Mouse (Mus musculus) ES-Bruce4 (cell line): ENCODE measurements around the gene Rimbp2. TPM values are rescaled to one million over a fixed set of nuclear protein-coding genes. Genes with fewer than 3 reads are reported as not detected.

Source experiments
- H3K27ac ChIP-seq: 2 replicates; pipeline ENCODE4 v1.5.1; 2012; ENCODE audit warnings: low read length, inconsistent platforms; ENCODE audit not compliant: insufficient read depth
- H3K27me3 ChIP-seq: 2 replicates; pipeline ENCODE4 v1.6.1; 2012; ENCODE audit warnings: mild to moderate bottlenecking, low read length, inconsistent platforms; ENCODE audit not compliant: control insufficient read depth, poor library complexity, insufficient read depth, severe bottlenecking
- H3K36me3 ChIP-seq: 2 replicates; pipeline ENCODE4 v1.6.1; 2012; ENCODE audit warnings: inconsistent platforms, mild to moderate bottlenecking, low read length, moderate library complexity; ENCODE audit not compliant: control insufficient read depth, poor library complexity, insufficient read depth, severe bottlenecking
- H3K4me1 ChIP-seq: one replicate; pipeline ENCODE4 v1.8.1; 2011; ENCODE audit warnings: low read length; ENCODE audit not compliant: control insufficient read depth, insufficient read depth
- H3K4me3 ChIP-seq: 2 replicates; pipeline ENCODE4 v1.5.1; 2011; ENCODE audit warnings: low read depth, mild to moderate bottlenecking, low read length
- H3K9ac ChIP-seq: 2 replicates; pipeline ENCODE4 v1.6.1; 2012; ENCODE audit warnings: low read depth, mild to moderate bottlenecking, inconsistent platforms; ENCODE audit not compliant: poor library complexity, severe bottlenecking
- H3K9me3 ChIP-seq: replicated peaks from 2 replicates; pipeline ENCODE4 v1.6.1; 2012; ENCODE audit warnings: mild to moderate bottlenecking, low read length, inconsistent platforms; ENCODE audit not compliant: control insufficient read depth, poor library complexity, insufficient read depth, severe bottlenecking
- CTCF ChIP-seq: IDR thresholded peaks from one replicate; pipeline ENCODE4 v1.8.1; 2011; ENCODE audit warnings: low read depth, low read length
- EP300 ChIP-seq: IDR thresholded peaks from 2 replicates; pipeline ENCODE4 v1.6.1; 2011; ENCODE audit warnings: low read depth, low read length; ENCODE audit not compliant: insufficient read depth
- POLR2A ChIP-seq: IDR thresholded peaks from one replicate; pipeline ENCODE4 v1.8.1; 2011; ENCODE audit warnings: low read length; ENCODE audit not compliant: insufficient read depth
- polyA plus RNA-seq: library from polyadenylated mRNA; stranded (reverse); fragments of >200 nt; gene quantifications from 2 replicates; pipeline ENCODE4 v1.2.4, GENCODE M21; 2011; ENCODE audit warnings: low read depth; ENCODE audit not compliant: missing spikeins, insufficient read depth, insufficient read length

The Rimbp2 gene
- polyA plus RNA-seq, 1 experiment: 0.33 TPM

DNA sequence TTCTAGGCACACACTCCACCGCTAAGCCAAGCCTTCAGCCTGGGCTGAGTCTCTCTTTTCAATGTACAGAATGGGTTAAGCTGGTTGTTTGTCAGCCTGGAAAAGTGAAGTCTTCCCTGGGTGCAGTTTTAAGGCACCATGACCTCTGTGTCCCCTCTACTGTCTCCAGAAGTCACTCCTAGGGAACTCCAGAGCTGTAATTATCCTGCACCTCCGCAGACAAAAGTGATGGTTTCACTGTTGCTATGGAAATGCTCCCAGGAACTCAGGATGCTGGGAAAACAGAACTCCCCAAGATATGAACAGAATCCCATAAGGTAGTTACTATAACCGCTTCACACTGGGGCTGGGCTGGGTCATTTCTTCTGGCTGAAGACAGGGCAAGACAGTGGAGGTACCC is 130.4 kb downstream of the Rimbp2 start:
- no peaks in the 10 kb centered on the region for H3K9me3 ChIP-seq
- TF ChIP-seq EP300 (no peak), CTCF (no peak), POLR2A (no peak)
- H3K27ac ChIP-seq: no peak overlapping the region
- H3K36me3 ChIP-seq: no peaks in the 10 kb centered on the region
- no peaks in the 10 kb centered on the region for H3K27me3 ChIP-seq
- no peaks in the 10 kb centered on the region for H3K4me1 ChIP-seq
- H3K4me3 ChIP-seq: no peak overlapping the region
- no peak overlapping the region for H3K9ac ChIP-seq

DNA sequence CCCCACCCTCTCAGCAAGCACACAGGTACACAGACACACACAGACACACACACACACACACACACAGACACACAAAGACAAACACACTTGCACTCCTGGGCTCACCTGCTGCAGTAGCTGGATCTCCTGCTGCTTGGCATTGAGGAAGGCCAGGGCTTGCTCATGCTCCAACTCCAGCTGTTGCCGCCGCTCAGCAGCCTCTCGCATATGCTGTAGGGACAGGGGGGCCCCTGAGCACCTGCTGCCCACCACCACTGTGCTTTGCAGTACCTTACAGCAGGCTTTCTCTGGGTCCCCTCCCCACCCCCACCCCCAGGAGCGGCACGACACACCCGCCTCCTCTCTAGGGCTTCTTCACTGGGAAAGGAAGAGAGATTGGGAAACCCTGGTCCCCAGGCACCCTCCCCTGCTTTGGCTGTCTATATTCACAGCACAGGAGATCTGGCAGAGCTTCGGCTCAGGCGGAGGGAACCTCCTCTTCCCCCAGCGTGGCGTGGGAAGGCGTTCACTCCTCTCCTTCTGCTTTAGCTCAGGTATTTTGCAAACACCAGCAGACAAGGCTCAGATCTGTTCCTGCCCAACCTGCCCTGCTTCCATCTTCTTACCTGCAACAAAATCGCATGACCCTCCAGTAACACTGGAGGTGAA is 133.5 kb downstream of the Rimbp2 start:
- H3K36me3 ChIP-seq: no peaks in the 10 kb centered on the region
- H3K9me3 ChIP-seq: no peaks in the 10 kb centered on the region
- H3K9ac ChIP-seq: no peak overlapping the region
- H3K4me3 ChIP-seq: no peak overlapping the region
- H3K27me3 ChIP-seq: no peaks in the 10 kb centered on the region
- H3K4me1 ChIP-seq: no peaks in the 10 kb centered on the region
- H3K27ac ChIP-seq: no peak overlapping the region
- TF ChIP-seq EP300 (no peak), POLR2A (no peak), CTCF (no peak)

DNA sequence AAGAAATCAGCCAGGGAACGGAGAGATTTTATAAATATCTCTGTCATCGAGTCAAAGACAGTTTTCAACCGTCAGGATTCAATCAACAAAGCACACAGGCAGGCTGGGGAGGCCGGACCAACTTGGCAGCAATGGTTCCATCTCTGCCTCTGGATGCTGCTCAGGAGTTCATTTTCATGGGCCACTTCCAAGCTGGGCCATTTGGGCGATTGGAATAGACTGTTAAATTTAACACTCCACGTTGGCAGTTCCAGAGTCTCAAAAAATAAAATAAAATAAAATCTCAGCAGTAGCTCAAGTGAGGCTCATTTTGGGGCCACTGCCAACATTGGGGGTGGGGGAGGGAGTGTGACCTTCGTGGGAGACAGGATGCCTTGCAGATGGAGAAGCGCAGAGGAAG is 137.7 kb downstream of the Rimbp2 start:
- H3K36me3 ChIP-seq: no peaks in the 10 kb centered on the region
- H3K27me3 ChIP-seq: no peaks in the 10 kb centered on the region

DNA sequence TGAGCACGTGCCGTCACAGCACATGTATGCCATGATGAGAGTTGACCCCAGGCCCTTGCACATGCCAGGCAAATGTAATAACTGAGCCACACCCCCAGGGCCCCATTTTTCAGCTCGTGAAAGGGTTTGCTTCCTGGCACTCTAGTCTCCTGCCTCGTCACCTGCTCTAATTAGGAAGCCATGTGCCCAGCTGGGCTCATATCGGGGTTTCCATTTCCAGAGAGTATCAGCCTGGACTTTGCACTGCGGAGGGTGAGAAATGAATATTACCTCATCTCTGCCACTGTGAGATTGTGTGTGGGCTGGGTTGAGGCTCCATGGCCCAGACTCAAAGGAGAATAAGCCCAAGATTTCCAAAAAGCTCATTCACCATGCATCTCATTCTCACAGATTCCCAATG is 138.2 kb downstream of the Rimbp2 start:
- Histone ChIP-seq H3K27me3 (no peaks in the 10 kb centered on the region), H3K9ac (no peak overlapping the region), H3K4me3 (no peak overlapping the region), H3K27ac (no peak overlapping the region), H3K9me3 (no peaks in the 10 kb centered on the region), H3K4me1 (no peaks in the 10 kb centered on the region), H3K36me3 (no peaks in the 10 kb centered on the region)
- TF ChIP-seq CTCF: no peak
- no peak for TF ChIP-seq EP300
- no peak for TF ChIP-seq POLR2A

More for the DNA sequence above, 137.7 kb downstream of the Rimbp2 start:
- TF ChIP-seq EP300: no peak
- H3K27ac ChIP-seq: no peak overlapping the region
- H3K9me3 ChIP-seq: no peaks in the 10 kb centered on the region
- no peaks in the 10 kb centered on the region for H3K4me1 ChIP-seq
- H3K9ac ChIP-seq: no peak overlapping the region
- no peak overlapping the region for H3K4me3 ChIP-seq

DNA sequence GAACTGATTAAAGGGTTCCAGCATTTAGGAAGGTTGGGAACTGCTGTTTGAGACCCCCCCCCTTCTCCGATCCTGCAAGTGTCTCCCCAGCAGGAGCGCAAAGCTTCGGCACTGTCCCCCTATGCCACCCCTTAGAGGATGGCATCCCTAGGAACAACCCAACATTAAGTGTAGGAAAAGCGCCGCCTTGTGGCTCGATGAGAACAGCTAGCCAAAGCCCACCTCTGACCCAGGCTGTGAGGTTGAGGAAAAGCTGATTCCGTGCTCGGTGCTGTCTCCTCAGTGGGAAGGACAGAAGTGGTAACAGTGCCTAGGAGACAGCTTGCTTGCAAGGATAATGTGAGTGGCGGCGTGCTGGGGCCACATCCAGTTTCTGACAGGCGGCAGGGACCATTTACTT is 140.2 kb downstream of the Rimbp2 start:
- no peaks in the 10 kb centered on the region for H3K4me1 ChIP-seq
- H3K9ac ChIP-seq: no peak overlapping the region
- no peaks in the 10 kb centered on the region for H3K9me3 ChIP-seq
- no peaks in the 10 kb centered on the region for H3K36me3 ChIP-seq
- TF ChIP-seq CTCF (peak; percentile 73), POLR2A (no peak)
- no peak overlapping the region for H3K27ac ChIP-seq
- H3K27me3 ChIP-seq: no peaks in the 10 kb centered on the region
- H3K4me3 ChIP-seq: peak overlapping the region; percentile 50

DNA sequence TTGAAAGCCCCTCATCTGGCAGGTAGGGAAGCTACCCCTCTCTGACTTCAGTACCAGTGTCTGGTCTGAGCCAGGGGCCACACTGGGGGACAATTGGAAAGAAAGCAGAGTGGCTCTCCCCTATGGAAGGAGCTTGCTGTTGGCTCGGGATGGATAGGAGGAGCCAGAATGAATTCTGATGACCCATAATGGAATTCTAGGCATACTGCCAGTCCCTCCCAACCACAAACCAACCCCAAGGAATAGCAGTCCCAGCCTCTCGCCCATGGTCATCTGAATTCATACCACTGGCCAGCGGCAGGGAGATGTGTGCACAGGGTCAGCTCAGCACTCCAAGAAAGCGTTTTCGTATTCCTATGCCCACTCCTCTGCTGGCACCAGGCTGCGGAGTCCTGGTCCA is 141.9 kb downstream of the Rimbp2 start:
- TF ChIP-seq CTCF: no peak
- TF ChIP-seq EP300: no peak
- no peak for TF ChIP-seq POLR2A
- Histone ChIP-seq H3K27ac (no peak overlapping the region), H3K9ac (no peak overlapping the region), H3K9me3 (no peaks in the 10 kb centered on the region), H3K36me3 (no peaks in the 10 kb centered on the region), H3K27me3 (no peaks in the 10 kb centered on the region), H3K4me3 (no peak overlapping the region), H3K4me1 (no peaks in the 10 kb centered on the region)
